Mouse (Mus musculus) MEL (cell line): ENCODE results near the gene Gm44965. TPM values are rescaled to one million over a fixed set of nuclear protein-coding genes. Genes with fewer than 3 reads are reported as not detected.

ENCODE experiments used
- DNase-seq: peaks from one replicate; pipeline ENCODE4 v3.0.0; 2011; ENCODE audit warnings: low read depth, low spot score
- H3K27ac ChIP-seq: 2 replicates; pipeline ENCODE4 v1.5.1; 2012; ENCODE audit warnings: low read depth, mild to moderate bottlenecking, control low read depth, low read length, moderate library complexity; ENCODE audit not compliant: control insufficient read depth
- H3K27me3 ChIP-seq, 2 experiments: fragments of 150-350 bp in 1 of 2; sonication (generic) in 1 of 2; 2 replicates each; pipeline ENCODE4 v1.6.1; 2012; ENCODE audit warnings: low read length in 2 of 2, mild to moderate bottlenecking in 2 of 2, improper control_type of control experiment in 1 of 2, moderate library complexity in 1 of 2; ENCODE audit not compliant: insufficient read depth in 2 of 2, control insufficient read depth in 1 of 2
- H3K36me3 ChIP-seq, 2 experiments: 2 replicates each; pipeline ENCODE4 v1.6.1; 2012 to 2014; ENCODE audit warnings: low read length in 2 of 2, improper control_type of control experiment in 1 of 2, inconsistent platforms in 1 of 2, mild to moderate bottlenecking in 1 of 2; ENCODE audit not compliant: insufficient read depth in 2 of 2, control insufficient read depth in 1 of 2
- H3K4me1 ChIP-seq, 2 experiments: fragments of 150-350 bp in 1 of 2; sonication (generic) in 1 of 2; 2 replicates each; pipeline ENCODE4 v1.6.1; 2012; ENCODE audit warnings: low read length in 2 of 2, improper control_type of control experiment in 1 of 2, mild to moderate bottlenecking in 1 of 2; ENCODE audit not compliant: insufficient read depth in 2 of 2, control insufficient read depth in 1 of 2
- H3K4me3 ChIP-seq, 2 experiments: fragments of 150-350 bp in 1 of 2; sonication (generic) in 1 of 2; 2 replicates each; pipeline ENCODE4 v1.5.1; 2012; ENCODE audit warnings: low read depth in 2 of 2, low read length in 2 of 2, mild to moderate bottlenecking in 2 of 2, moderate library complexity in 2 of 2, control low read depth in 1 of 2, improper control_type of control experiment in 1 of 2; ENCODE audit not compliant: control insufficient read depth in 1 of 2, insufficient read depth in 1 of 2
- H3K79me2 ChIP-seq: 2 replicates; pipeline ENCODE4 v1.6.1; 2012; ENCODE audit warnings: mild to moderate bottlenecking, low read length, moderate library complexity; ENCODE audit not compliant: control insufficient read depth, poor library complexity, insufficient read depth
- H3K9ac ChIP-seq: 2 replicates; pipeline ENCODE4 v1.6.1; 2012; ENCODE audit warnings: low read depth, mild to moderate bottlenecking, control low read depth, low read length, moderate library complexity; ENCODE audit not compliant: control insufficient read depth, poor library complexity, severe bottlenecking
- H3K9me3 ChIP-seq: fragments of 150-350 bp; sonication (generic); replicated peaks from 2 replicates; pipeline ENCODE4 v1.6.1; 2012; ENCODE audit warnings: mild to moderate bottlenecking, low read length, improper control_type of control experiment, moderate library complexity; ENCODE audit not compliant: insufficient read depth
- BHLHE40 ChIP-seq: IDR thresholded peaks from 2 replicates; pipeline ENCODE4 v1.6.1; 2012; ENCODE audit warnings: low read depth, mild to moderate bottlenecking, inconsistent platforms, low read length, improper control_type of control experiment, borderline replicate concordance
- CHD2 ChIP-seq: IDR thresholded peaks from 2 replicates; pipeline ENCODE4 v1.6.1; 2011; ENCODE audit warnings: low read length, improper control_type of control experiment
- ELF1 ChIP-seq: IDR thresholded peaks from 2 replicates; pipeline ENCODE4 v1.6.1; 2014; ENCODE audit warnings: low read depth, mild to moderate bottlenecking, inconsistent platforms, low read length, improper control_type of control experiment, moderate library complexity
- ETS1 ChIP-seq: IDR thresholded peaks from 2 replicates; pipeline ENCODE4 v1.6.1; 2012; ENCODE audit warnings: low read depth, mild to moderate bottlenecking, inconsistent platforms, low read length, improper control_type of control experiment, moderate library complexity
- HCFC1 ChIP-seq: IDR thresholded peaks from 2 replicates; pipeline ENCODE4 v1.6.1; 2012; ENCODE audit warnings: low read depth, mild to moderate bottlenecking, inconsistent platforms, low read length, improper control_type of control experiment, moderate library complexity
- KAT2A ChIP-seq: conservative IDR thresholded peaks from 2 replicates; pipeline ENCODE4 v1.6.1; 2012; ENCODE audit warnings: low read depth, low read length, improper control_type of control experiment, inconsistent platforms
- MAX ChIP-seq: IDR thresholded peaks from 2 replicates; pipeline ENCODE4 v1.6.1; 2011; ENCODE audit warnings: low read length, improper control_type of control experiment
- MAZ ChIP-seq: IDR thresholded peaks from 2 replicates; pipeline ENCODE4 v1.6.1; 2012; ENCODE audit warnings: low read depth, mild to moderate bottlenecking, inconsistent platforms, low read length, improper control_type of control experiment
- MXI1 ChIP-seq: IDR thresholded peaks from 2 replicates; pipeline ENCODE4 v1.6.1; 2011; ENCODE audit warnings: mild to moderate bottlenecking, low read depth, low read length, improper control_type of control experiment
- MYC ChIP-seq: IDR thresholded peaks from 2 replicates; pipeline ENCODE4 v1.6.1; 2011; ENCODE audit warnings: low read depth, mild to moderate bottlenecking, low read length, improper control_type of control experiment, moderate library complexity
- NELFE ChIP-seq: IDR thresholded peaks from 2 replicates; pipeline ENCODE4 v1.6.1; 2011; ENCODE audit warnings: low read depth, low read length, improper control_type of control experiment
- NRF1 ChIP-seq: IDR thresholded peaks from 2 replicates; pipeline ENCODE4 v1.6.1; 2014; ENCODE audit warnings: low read depth, mild to moderate bottlenecking, inconsistent platforms, low read length, improper control_type of control experiment, moderate library complexity; ENCODE audit not compliant: poor library complexity, insufficient read depth, severe bottlenecking
- POLR2A ChIP-seq, 2 experiments: IDR thresholded peaks; 2 replicates each; pipeline ENCODE4 v1.6.1; 2011 to 2012; ENCODE audit warnings: low read length in 2 of 2, mild to moderate bottlenecking in 2 of 2, control low read depth in 1 of 2, improper control_type of control experiment in 1 of 2, low read depth in 1 of 2, moderate library complexity in 1 of 2; ENCODE audit not compliant: control insufficient read depth in 1 of 2, insufficient read depth in 1 of 2, poor library complexity in 1 of 2
- POLR2AphosphoS2 ChIP-seq: IDR thresholded peaks from 2 replicates; pipeline ENCODE4 v1.6.1; 2011; ENCODE audit warnings: low read length, improper control_type of control experiment
- RCOR1 ChIP-seq: IDR thresholded peaks from 2 replicates; pipeline ENCODE4 v1.6.1; 2012; ENCODE audit warnings: low read depth, mild to moderate bottlenecking, inconsistent platforms, low read length, improper control_type of control experiment
- SMC3 ChIP-seq: IDR thresholded peaks from 2 replicates; pipeline ENCODE4 v1.6.1; 2011; ENCODE audit warnings: low read depth, low read length, improper control_type of control experiment
- TAL1 ChIP-seq: IDR thresholded peaks from 2 replicates; pipeline ENCODE4 v1.6.1; 2012; ENCODE audit warnings: mild to moderate bottlenecking, inconsistent platforms, low read length, moderate library complexity, mixed read lengths
- TBP ChIP-seq: IDR thresholded peaks from 2 replicates; pipeline ENCODE4 v1.8.0; 2011; ENCODE audit warnings: low read depth, low read length, improper control_type of control experiment
- ZC3H11A ChIP-seq: IDR thresholded peaks from 2 replicates; pipeline ENCODE4 v1.6.1; 2012; ENCODE audit warnings: low read depth, mild to moderate bottlenecking, inconsistent platforms, low read length, improper control_type of control experiment
- polyA plus RNA-seq, 2 experiments: library from polyadenylated mRNA; stranded (reverse) in 1 of 2; unstranded in 1 of 2; fragments of >175 nt in 1 of 2; fragments of >200 nt in 1 of 2; gene quantifications; 2 replicates each; pipeline versions ENCODE4 v1.2.1 to v1.2.4; 2012; ENCODE audit warnings: low replicate concordance in 2 of 2, low read depth in 1 of 2; ENCODE audit not compliant: insufficient read length in 2 of 2, insufficient read depth in 1 of 2, missing spikeins in 1 of 2
- total RNA-seq: library from RNA; depleted of rRNA; stranded (reverse); fragments of 300-350 nt; gene quantifications from 2 replicates; pipeline ENCODE4 v1.2.3, GENCODE M21; 2012

The Gm44965 gene
- total and polyA plus RNA-seq, 3 experiments, result not detected

DNA sequence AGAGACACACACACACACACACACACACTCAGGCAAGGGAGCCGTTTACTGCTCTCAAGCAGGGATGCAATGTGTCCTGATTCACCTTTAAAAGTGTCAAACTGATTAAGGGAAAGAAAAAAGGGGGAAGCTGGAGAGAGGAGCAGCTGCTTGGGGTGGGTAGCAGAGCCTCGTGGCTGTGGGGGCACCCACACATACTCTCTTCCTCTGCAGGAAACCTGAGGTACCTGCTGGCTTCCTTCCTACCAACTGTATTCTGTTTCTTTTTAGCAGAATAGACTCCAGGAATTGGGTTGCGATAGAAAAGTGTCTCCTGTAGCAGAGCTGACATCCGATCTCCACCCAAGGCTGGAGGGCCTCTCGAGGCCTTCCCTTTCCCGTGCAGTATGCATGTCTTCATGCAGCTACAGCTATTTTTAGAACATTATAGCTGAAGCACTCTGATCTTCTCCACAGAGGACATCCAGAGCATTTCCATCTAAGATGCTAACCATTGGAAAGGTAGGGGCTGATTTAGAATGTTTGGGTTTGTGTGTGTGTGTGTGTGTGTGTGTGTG lies 4.5 kb upstream of the Gm44965 start, which contains the start of gene Gm45021:
Gene Gm45021 (plus strand): TSS at position 417 of the 557 bp plus-strand sequence.
- Histone ChIP-seq H3K79me2 (no peaks in the 10 kb centered on the region), H3K4me3 (no peak within 1 kb of the TSS), H3K4me1 (no peaks in the 10 kb centered on the region), H3K27ac (no peak within 1 kb of the TSS), H3K9ac (no peak within 1 kb of the TSS), H3K36me3 (no peaks in the 10 kb centered on the region), H3K9me3 (no peaks in the 10 kb centered on the region), H3K27me3 (no peaks in the 10 kb centered on the region)
- TF ChIP-seq TBP (no peak), MXI1 (no peak), RCOR1 (no peak)
- no peak for DNase-seq

DNA sequence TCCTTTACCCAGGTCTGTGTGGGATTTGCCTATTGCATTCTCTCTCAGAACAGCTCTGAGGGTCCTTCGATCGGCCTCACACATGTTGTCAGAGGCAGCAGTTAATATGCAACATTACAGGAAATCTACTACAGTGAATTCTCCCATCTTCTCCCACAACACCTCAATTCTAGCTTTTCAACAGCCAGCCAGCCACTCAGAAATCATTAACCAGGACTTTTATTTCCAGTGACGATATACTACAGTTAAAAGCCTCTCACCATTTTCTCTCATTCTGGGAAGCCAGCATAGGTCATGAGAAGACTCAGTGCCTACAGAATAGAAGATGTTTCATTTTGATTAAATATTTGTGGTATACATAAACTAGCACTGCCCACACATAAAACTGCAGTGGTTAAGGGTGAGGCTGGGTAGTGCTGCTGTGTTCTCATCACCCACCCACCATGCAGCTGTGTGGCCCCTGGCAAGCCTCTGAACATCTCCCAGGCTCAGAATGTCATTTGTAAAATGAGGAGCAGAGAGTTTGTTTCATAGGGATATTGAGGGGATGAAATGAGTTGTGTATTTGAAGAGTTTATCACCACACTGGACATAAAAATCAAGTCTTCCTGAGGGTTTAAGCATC lies 2.4 kb upstream of the Gm44965 start:
- H3K9ac ChIP-seq, result no peak overlapping the region
- no peaks in the 10 kb centered on the region for H3K9me3 ChIP-seq
- no peak for TF ChIP-seq SMC3
- no peak for TF ChIP-seq ZC3H11A
- no peak for TF ChIP-seq BHLHE40
- no peak for TF ChIP-seq MYC
- no peak for TF ChIP-seq MXI1
- TF ChIP-seq HCFC1, result no peak
- no peak for TF ChIP-seq KAT2A
- no peak for TF ChIP-seq NRF1
- TF ChIP-seq MAX, result no peak
- TF ChIP-seq ETS1, result no peak
- no peak for TF ChIP-seq POLR2A (IDR thresholded peaks at IDR 0.05; ENCODE audit: control insufficient read depth in 1 of 2, insufficient read depth in 1 of 2, low read depth in 1 of 2, low read length in 2 of 2, poor library complexity in 1 of 2)
- no peak for TF ChIP-seq TAL1
- no peak for TF ChIP-seq TBP
- TF ChIP-seq NELFE, result no peak
- TF ChIP-seq POLR2AphosphoS2, result no peak
- TF ChIP-seq RCOR1, result no peak
- no peak for TF ChIP-seq CHD2
- no peak for TF ChIP-seq MAZ
- TF ChIP-seq ELF1, result no peak
- no peaks in the 10 kb centered on the region for H3K36me3 ChIP-seq
- H3K27me3 ChIP-seq, result no peaks in the 10 kb centered on the region
- H3K4me1 ChIP-seq, result no peaks in the 10 kb centered on the region
- H3K27ac ChIP-seq, result no peak overlapping the region
- no peaks in the 10 kb centered on the region for H3K79me2 ChIP-seq
- no peak for DNase-seq
- no peak overlapping the region for H3K4me3 ChIP-seq
